Mouse (Mus musculus): ENCODE results near the gene Mettl22. TPM values are rescaled to one million over a fixed set of nuclear protein-coding genes. Genes with fewer than 3 reads are reported as not detected.

Mettl22 gene
- total RNA-seq, 1 experiment: 15.5 TPM

DNA sequence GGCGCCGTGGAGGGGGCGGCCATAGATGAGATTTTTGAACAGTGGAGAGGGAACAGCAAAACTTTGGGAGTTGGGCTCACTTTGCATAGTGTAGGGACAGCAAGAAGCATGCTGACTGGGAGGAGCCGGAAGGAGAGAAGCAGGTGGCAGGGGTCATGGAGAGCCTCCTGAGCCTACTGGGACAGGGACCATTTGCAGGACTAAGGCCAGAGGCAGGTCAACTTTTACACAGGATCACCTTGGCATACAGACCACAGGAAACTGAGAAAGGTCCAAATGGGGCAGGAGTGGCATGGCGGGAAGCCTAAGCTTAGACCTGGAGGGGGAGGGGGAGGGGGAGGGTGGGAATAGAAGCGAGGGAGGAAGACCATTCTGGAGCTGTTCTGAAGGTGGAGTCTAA lies 62.9 kb downstream of the Mettl22 start:
- TF ChIP-seq CHD2 (IDR thresholded peaks at IDR 0.05; ENCODE audit: low read depth, low read length) (no peak), HCFC1 (IDR thresholded peaks at IDR 0.05; ENCODE audit: borderline replicate concordance, insufficient read depth, low read length) (no peak), ZC3H11A (IDR thresholded peaks at IDR 0.05; ENCODE audit: borderline replicate concordance, low read depth, low read length) (no peak), MAFK (IDR thresholded peaks at IDR 0.05; ENCODE audit: insufficient read depth, low read depth, low read length) (no peak), ZNF384 (IDR thresholded peaks at IDR 0.05; ENCODE audit: low read depth, low read length) (no peak)
- Histone ChIP-seq H3K36me3 (ENCODE audit: control insufficient read depth, insufficient read depth, low read length, poor library complexity, severe bottlenecking) (no peaks in the 10 kb centered on the region), H3K27ac (ENCODE audit: insufficient read depth, low read depth, low read length, poor library complexity, severe bottlenecking) (peak overlapping the region; percentile 98), H3K4me1 (ENCODE audit: control insufficient read depth in 2 of 2, insufficient read depth in 2 of 2, low read length in 2 of 2, poor library complexity in 1 of 2) (peaks cover 1 to 30% of the 10 kb centered on the region in 2 experiments; a peak in 3 of 4 replicates), H3K9me3 (ENCODE audit: control insufficient read depth, insufficient read depth, low read depth, low read length) (no peaks in the 10 kb centered on the region), H3K9ac (ENCODE audit: insufficient read depth, low read depth, low read length, poor library complexity, severe bottlenecking) (peak overlapping the region; percentile 75; the same call in 1 of the 2 replicates), H3K4me3 (ENCODE audit: insufficient read depth in 1 of 2, low read depth in 1 of 2, low read length in 2 of 2, poor library complexity in 1 of 2, severe bottlenecking in 1 of 2) (peak overlapping the region; percentile 44 to 57)
- no peak for DNase-seq (ENCODE audit: low read depth, low spot score)
- in situ Hi-C loops (cut with MboI; ENCODE audit: low sequenced_read_pairs in 2 of 2, unreplicated experiment in 2 of 2): no loop called here

DNA sequence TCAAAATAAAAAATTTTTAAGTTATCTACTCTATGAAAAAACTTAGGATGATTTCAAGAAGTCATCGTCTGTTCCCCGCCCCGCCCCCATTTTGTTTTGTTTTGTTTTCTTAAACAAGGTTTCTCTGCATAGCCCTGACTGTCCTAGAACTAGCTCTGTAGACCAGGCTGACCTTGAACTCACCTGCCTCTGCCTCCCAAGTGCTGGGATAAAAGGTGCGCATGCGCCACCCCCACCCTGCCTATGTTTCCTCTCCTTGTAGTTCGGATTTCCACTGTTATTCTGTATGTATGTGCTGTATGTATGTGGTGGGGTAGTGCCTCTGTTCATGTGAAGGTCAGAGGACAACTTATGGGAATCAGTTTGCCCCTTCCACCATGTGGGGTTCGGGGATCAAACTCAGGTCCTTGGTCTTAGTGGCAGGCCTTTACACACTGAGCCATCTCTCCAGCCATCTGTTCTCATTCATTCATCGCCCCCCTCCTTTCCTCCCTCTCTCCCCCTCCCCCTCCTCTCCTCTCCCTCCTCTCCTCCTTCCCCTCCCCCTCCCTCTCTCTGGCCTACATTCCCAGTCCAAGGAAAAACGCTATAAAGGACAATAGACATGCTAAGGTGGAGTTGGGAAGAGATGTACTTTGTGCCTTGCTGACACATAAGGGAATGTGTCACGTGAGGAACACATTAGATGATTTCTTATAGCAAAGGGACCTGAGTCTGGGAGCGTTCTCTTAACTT lies 64.0 kb downstream of the Mettl22 start:
- Histone ChIP-seq H3K36me3 (ENCODE audit: control insufficient read depth, insufficient read depth, low read length, poor library complexity, severe bottlenecking) (no peaks in the 10 kb centered on the region), H3K4me3 (ENCODE audit: insufficient read depth in 1 of 2, low read depth in 1 of 2, low read length in 2 of 2, poor library complexity in 1 of 2, severe bottlenecking in 1 of 2) (no peak overlapping the region), H3K27ac (ENCODE audit: insufficient read depth, low read depth, low read length, poor library complexity, severe bottlenecking) (peak overlapping the region; percentile 98; the same call in 1 of the 2 replicates), H3K9me3 (ENCODE audit: control insufficient read depth, insufficient read depth, low read depth, low read length) (no peaks in the 10 kb centered on the region), H3K4me1 (ENCODE audit: control insufficient read depth in 2 of 2, insufficient read depth in 2 of 2, low read length in 2 of 2, poor library complexity in 1 of 2) (peaks cover 1 to 33% of the 10 kb centered on the region in 2 experiments; a peak in 3 of 4 replicates), H3K9ac (ENCODE audit: insufficient read depth, low read depth, low read length, poor library complexity, severe bottlenecking) (peak overlapping the region; percentile 65; the same call in 1 of the 2 replicates)
- in situ Hi-C loops (cut with MboI; ENCODE audit: low sequenced_read_pairs in 2 of 2, unreplicated experiment in 2 of 2): no loop called here
- no peak for TF ChIP-seq CHD2 (IDR thresholded peaks at IDR 0.05; ENCODE audit: low read depth, low read length)
- no peak for TF ChIP-seq ZNF384 (IDR thresholded peaks at IDR 0.05; ENCODE audit: low read depth, low read length)
- no peak for TF ChIP-seq ZC3H11A (IDR thresholded peaks at IDR 0.05; ENCODE audit: borderline replicate concordance, low read depth, low read length)
- TF ChIP-seq MAFK (IDR thresholded peaks at IDR 0.05; ENCODE audit: insufficient read depth, low read depth, low read length): no peak
- no peak for TF ChIP-seq HCFC1 (IDR thresholded peaks at IDR 0.05; ENCODE audit: borderline replicate concordance, insufficient read depth, low read length)
- no peak for DNase-seq (ENCODE audit: low read depth, low spot score)

DNA sequence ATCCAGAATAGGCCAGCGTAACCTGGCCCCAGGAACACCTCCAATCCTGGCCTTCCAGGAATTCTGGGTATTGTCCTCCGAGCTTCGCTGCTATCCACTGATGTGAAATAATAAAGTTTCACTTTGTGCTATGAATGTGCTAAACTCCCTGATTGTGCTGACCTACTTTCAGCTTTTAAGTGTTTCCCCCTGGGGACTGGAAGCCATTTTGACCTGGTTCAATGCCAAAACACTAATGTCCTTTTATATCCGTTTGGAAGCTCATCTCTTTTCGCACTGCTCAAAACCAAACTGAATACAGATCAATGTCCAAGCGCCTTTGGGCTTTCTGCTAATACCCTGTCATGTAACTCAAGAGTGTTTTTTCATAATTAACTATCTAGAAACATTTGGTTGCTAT lies 64.8 kb downstream of the Mettl22 start:
- TF ChIP-seq HCFC1 (IDR thresholded peaks at IDR 0.05; ENCODE audit: borderline replicate concordance, insufficient read depth, low read length) (no peak), ZC3H11A (IDR thresholded peaks at IDR 0.05; ENCODE audit: borderline replicate concordance, low read depth, low read length) (no peak), CHD2 (IDR thresholded peaks at IDR 0.05; ENCODE audit: low read depth, low read length) (no peak), MAFK (IDR thresholded peaks at IDR 0.05; ENCODE audit: insufficient read depth, low read depth, low read length) (no peak), ZNF384 (IDR thresholded peaks at IDR 0.05; ENCODE audit: low read depth, low read length) (no peak)
- Histone ChIP-seq H3K9me3 (ENCODE audit: control insufficient read depth, insufficient read depth, low read depth, low read length) (no peaks in the 10 kb centered on the region), H3K36me3 (ENCODE audit: control insufficient read depth, insufficient read depth, low read length, poor library complexity, severe bottlenecking) (no peaks in the 10 kb centered on the region), H3K4me3 (ENCODE audit: insufficient read depth in 1 of 2, low read depth in 1 of 2, low read length in 2 of 2, poor library complexity in 1 of 2, severe bottlenecking in 1 of 2) (no peak overlapping the region), H3K27ac (ENCODE audit: insufficient read depth, low read depth, low read length, poor library complexity, severe bottlenecking) (peak overlapping the region; percentile 71; the same call in 1 of the 2 replicates), H3K9ac (ENCODE audit: insufficient read depth, low read depth, low read length, poor library complexity, severe bottlenecking) (peak overlapping the region; percentile 14; the same call in 1 of the 2 replicates), H3K4me1 (ENCODE audit: control insufficient read depth in 2 of 2, insufficient read depth in 2 of 2, low read length in 2 of 2, poor library complexity in 1 of 2) (peaks cover 1 to 32% of the 10 kb centered on the region in 2 experiments; a peak in 3 of 4 replicates)
- in situ Hi-C loops (cut with MboI; ENCODE audit: low sequenced_read_pairs in 2 of 2, unreplicated experiment in 2 of 2): no loop called here
- no peak for DNase-seq (ENCODE audit: low read depth, low spot score)

DNA sequence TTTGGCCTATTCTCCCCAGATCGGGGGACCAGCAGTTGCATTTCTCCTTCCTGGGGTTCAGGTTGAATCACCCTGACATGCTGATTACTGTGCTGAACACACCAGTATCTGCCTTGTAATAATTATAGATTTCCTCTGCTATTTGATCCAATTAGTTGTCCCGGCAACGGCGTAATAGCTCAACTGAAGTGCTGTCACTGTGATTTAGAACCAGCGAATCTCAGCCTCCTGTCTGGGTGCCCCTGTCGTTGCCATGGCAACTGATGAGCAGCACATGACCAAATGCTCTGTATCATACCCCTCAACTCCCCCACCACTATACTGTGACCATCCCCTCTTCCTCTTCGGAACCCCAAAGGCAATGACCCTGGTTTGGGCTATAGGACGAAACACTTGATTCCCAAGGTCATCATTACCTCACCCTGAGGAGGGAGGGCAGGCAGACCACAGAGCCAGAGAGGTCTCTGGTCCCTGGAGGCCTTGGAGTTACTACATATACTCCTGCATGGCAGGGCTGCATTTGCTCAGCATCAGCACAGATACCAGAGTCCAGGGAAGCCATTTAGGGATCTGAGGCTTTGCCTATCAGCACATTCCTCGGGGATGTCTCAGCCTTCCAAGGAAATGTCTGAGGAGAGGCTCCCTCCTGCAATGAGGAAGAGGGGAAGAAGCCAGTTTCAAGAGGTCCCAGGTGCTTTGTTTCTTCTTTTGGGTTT lies 68.7 kb downstream of the Mettl22 start:
- no peak overlapping the region for H3K4me3 ChIP-seq (ENCODE audit: insufficient read depth in 1 of 2, low read depth in 1 of 2, low read length in 2 of 2, poor library complexity in 1 of 2, severe bottlenecking in 1 of 2)
- no peak for DNase-seq (ENCODE audit: low read depth, low spot score)
- peaks cover 0 to 16% of the 10 kb centered on the region in 2 experiments; a peak in 2 of 4 replicates for H3K4me1 ChIP-seq (ENCODE audit: control insufficient read depth in 2 of 2, insufficient read depth in 2 of 2, low read length in 2 of 2, poor library complexity in 1 of 2)
- no peak overlapping the region for H3K27ac ChIP-seq (ENCODE audit: insufficient read depth, low read depth, low read length, poor library complexity, severe bottlenecking)
- no peaks in the 10 kb centered on the region for H3K9me3 ChIP-seq (ENCODE audit: control insufficient read depth, insufficient read depth, low read depth, low read length)
- H3K9ac ChIP-seq (ENCODE audit: insufficient read depth, low read depth, low read length, poor library complexity, severe bottlenecking): no peak overlapping the region
- TF ChIP-seq ZNF384 (IDR thresholded peaks at IDR 0.05; ENCODE audit: low read depth, low read length) (no peak), ZC3H11A (IDR thresholded peaks at IDR 0.05; ENCODE audit: borderline replicate concordance, low read depth, low read length) (no peak)
- H3K36me3 ChIP-seq (ENCODE audit: control insufficient read depth, insufficient read depth, low read length, poor library complexity, severe bottlenecking): no peaks in the 10 kb centered on the region
- in situ Hi-C loops (cut with MboI; ENCODE audit: low sequenced_read_pairs in 2 of 2, unreplicated experiment in 2 of 2): no loop called here

Other genes with a start within 250 kb of the Mettl22 start
- gene Tmem114, start 45.7 kb upstream of the Mettl22 start, total RNA-seq (2012; rRNA removed): not detected in 2 replicates
- gene Abat, start 42.6 kb downstream of the Mettl22 start, total RNA-seq (2012; rRNA removed): 2.3 and 4.3 TPM in 2 replicates
- 34.7 and 34.8 TPM in 2 replicates for gene Pmm2, start 166.9 kb downstream of the Mettl22 start, total RNA-seq (2012; rRNA removed)
- gene Tmem186, start 166.9 kb downstream of the Mettl22 start, total RNA-seq (2012; rRNA removed): 20.7 and 25.7 TPM in 2 replicates
- gene Carhsp1, start 201.4 kb downstream of the Mettl22 start, total RNA-seq (2012; rRNA removed): 42.5 and 66.6 TPM in 2 replicates
- gene Gm5767, start 210.0 kb downstream of the Mettl22 start, total RNA-seq (2012; rRNA removed): not detected in 2 replicates